Comparison of ENCODE assay signal across 17 mouse cellular contexts in the genomic region with DNA sequence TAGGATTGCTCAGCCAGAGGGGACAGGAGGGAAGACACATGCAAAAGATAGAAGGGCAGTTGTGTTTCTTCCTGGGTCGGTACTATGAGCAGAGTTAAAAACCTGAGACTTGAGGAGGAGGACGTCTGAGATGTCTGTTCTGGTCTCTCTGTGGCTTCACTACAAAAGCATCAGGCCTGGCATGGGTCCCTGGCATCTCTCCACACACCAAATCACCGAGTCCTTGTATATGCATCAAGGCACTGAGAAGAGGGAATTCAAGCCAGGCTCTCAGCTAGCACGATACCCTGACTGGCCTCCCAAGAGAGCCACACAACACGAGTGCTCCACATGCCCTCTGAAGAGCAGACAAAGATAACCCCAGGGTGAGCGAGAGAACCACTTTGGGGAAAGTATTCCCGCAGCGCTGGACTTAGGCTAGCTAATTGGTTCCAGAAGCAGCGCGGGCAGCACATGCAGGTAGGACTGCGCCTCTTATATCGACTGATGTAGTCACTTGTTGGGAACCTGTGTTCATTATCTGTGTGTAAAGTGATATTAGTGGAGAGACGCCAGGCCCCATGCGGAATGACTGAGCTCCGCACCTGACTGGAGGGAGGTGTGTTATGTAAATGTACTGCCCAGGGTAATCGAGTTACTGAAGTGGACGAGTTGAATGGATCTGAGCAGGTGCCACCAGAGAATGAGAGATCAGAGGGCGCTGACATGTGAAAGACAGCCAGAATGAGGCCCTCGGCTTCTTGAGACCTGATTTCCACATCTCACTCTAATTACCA. TPM values are rescaled to one million over a fixed set of nuclear protein-coding genes. Genes with fewer than 3 reads are reported as not detected.
DNase-seq lines count a peak whose midpoint lies in the region; ATAC-seq and TF ChIP-seq lines count a peak whose summit lies in the region.
"Had no signal": no experiment of that assay in that cellular context is flagged by ENCODE, and none has a peak within 500 bp of the region (broad histone marks: within the 10 kb centered on the region; RNA-seq: fewer than 3 reads in every experiment).

No protein-coding gene starts in this region.

- no peak overlapping the region for H3K4me3 ChIP-seq in lung, postnatal 0 days (ENCODE audit: low read depth, low read length)
- no peak overlapping the region for H3K4me3 ChIP-seq in embryonic facial prominence, embryonic 14.5 days (ENCODE audit: low read depth, low read length)
- H3K4me3 ChIP-seq in midbrain, embryonic 15.5 days = no peak overlapping the region
- H3K4me3 ChIP-seq: erythroblast, embryonic 14.5 days; heart, embryonic 13.5 days; hindbrain, embryonic 15.5 days had no signal

- no peak overlapping the region for H3K4me2 ChIP-seq in lung, postnatal 0 days (replicated peaks; ENCODE audit: low read depth, low read length)
- no peak overlapping the region for H3K4me2 ChIP-seq in embryonic facial prominence, embryonic 14.5 days (ENCODE audit: low read depth, low read length)
- H3K4me2 ChIP-seq in midbrain, embryonic 15.5 days = no peak overlapping the region
- H3K4me2 ChIP-seq: heart, embryonic 13.5 days; hindbrain, embryonic 15.5 days; lung, embryonic 14.5 days had no signal

- H3K9ac ChIP-seq in lung, postnatal 0 days (replicated peaks; ENCODE audit: low read depth) = no peak overlapping the region
- no peak overlapping the region for H3K9ac ChIP-seq in embryonic facial prominence, embryonic 14.5 days (ENCODE audit: low read depth, low read length)
- no peak overlapping the region for H3K9ac ChIP-seq in midbrain, embryonic 15.5 days
- H3K9ac ChIP-seq: heart, embryonic 13.5 days; hindbrain, embryonic 15.5 days; lung, embryonic 14.5 days had no signal

- H3K9me3 ChIP-seq in lung, postnatal 0 days (ENCODE audit: low read length) = no peaks in the 10 kb centered on the region
- no peaks in the 10 kb centered on the region for H3K9me3 ChIP-seq in embryonic facial prominence, embryonic 14.5 days (ENCODE audit: control insufficient read depth, low read length)
- H3K9me3 ChIP-seq in midbrain, embryonic 15.5 days = no peaks in the 10 kb centered on the region
- H3K9me3 ChIP-seq: heart, embryonic 13.5 days; hindbrain, embryonic 15.5 days had no signal

- no peak for TF ChIP-seq CTCF in lung, postnatal 0 days (IDR thresholded peaks at IDR 0.05)

- no peaks in the 10 kb centered on the region for H3K36me3 ChIP-seq in lung, postnatal 0 days (ENCODE audit: insufficient read depth, low read length)
- no peaks in the 10 kb centered on the region for H3K36me3 ChIP-seq in embryonic facial prominence, embryonic 14.5 days (ENCODE audit: control insufficient read depth, insufficient read depth, low read length)
- no peaks in the 10 kb centered on the region for H3K36me3 ChIP-seq in midbrain, embryonic 15.5 days (replicated peaks)
- H3K36me3 ChIP-seq: heart, embryonic 13.5 days; hindbrain, embryonic 15.5 days had no signal

- ATAC-seq in lung, postnatal 0 days = no peak
- ATAC-seq in embryonic facial prominence, embryonic 14.5 days (ENCODE audit: low read depth) = peak; percentile 67
- peak; percentile 67 for ATAC-seq in midbrain, embryonic 15.5 days (replicated peaks)

- no peak for TF ChIP-seq EP300 in lung, postnatal 0 days (IDR thresholded peaks at IDR 0.05)

- no peaks in the 10 kb centered on the region for H3K27me3 ChIP-seq in lung, postnatal 0 days (replicated peaks; ENCODE audit: insufficient read depth, low read length)
- H3K27me3 ChIP-seq in embryonic facial prominence, embryonic 14.5 days (replicated peaks; ENCODE audit: control insufficient read depth, insufficient read depth, low read length) = peaks cover 3% of the 10 kb centered on the region; the same call in 1 of the 2 replicates
- H3K27me3 ChIP-seq in midbrain, embryonic 15.5 days (replicated peaks) = no peaks in the 10 kb centered on the region
- H3K27me3 ChIP-seq: hindbrain, embryonic 15.5 days had no signal

- H3K27ac ChIP-seq in lung, postnatal 0 days (ENCODE audit: low read length) = no peak overlapping the region
- H3K27ac ChIP-seq in embryonic facial prominence, embryonic 14.5 days (replicated peaks; ENCODE audit: low read depth, low read length) = no peak overlapping the region
- no peak overlapping the region for H3K27ac ChIP-seq in midbrain, embryonic 15.5 days
- H3K27ac ChIP-seq: heart, embryonic 13.5 days; hindbrain, embryonic 15.5 days had no signal

- no peaks in the 10 kb centered on the region for H3K4me1 ChIP-seq in lung, postnatal 0 days (ENCODE audit: insufficient read depth, low read depth, low read length)
- H3K4me1 ChIP-seq in embryonic facial prominence, embryonic 14.5 days (ENCODE audit: control insufficient read depth, insufficient read depth, low read length) = peaks cover 4% of the 10 kb centered on the region; the same call in 1 of the 2 replicates
- H3K4me1 ChIP-seq in midbrain, embryonic 15.5 days = no peaks in the 10 kb centered on the region; the same call in 1 of the 2 replicates
- H3K4me1 ChIP-seq: hindbrain, embryonic 15.5 days had no signal

- peak; percentile 20 to 49 for DNase-seq in cerebellum, postnatal 25 days
- DNase-seq in cerebellum, adult 8-10 months = no peak
- DNase-seq in lung, postnatal 0 days (ENCODE audit: low spot score) = peak; percentile 22
- no peak for DNase-seq in lung, postnatal 14 days
- peak; percentile 34 for DNase-seq in embryonic facial prominence, embryonic 14.5 days (ENCODE audit: low spot score)
- no peak for DNase-seq in right cerebral cortex, adult 2 months (ENCODE audit: low spot score in 2 of 2)
- no peak for DNase-seq in frontal cortex, postnatal 14 days (ENCODE audit: low spot score in 2 of 2)
- DNase-seq: adrenal gland, postnatal 14 days; gastrocnemius, postnatal 14 days; kidney, adult 8-10 months; liver; lung, embryonic 14.5 days; thymus, adult 18-20 months had no signal

- 38% methylated on average over 19 of the region's 19 CpGs for WGBS in lung, postnatal 0 days
- 28% methylated on average over 19 of the region's 19 CpGs for WGBS in embryonic facial prominence, embryonic 14.5 days
- 45% methylated on average over 19 of the region's 19 CpGs for WGBS in midbrain, embryonic 15.5 days

RNA-seq across cellular contexts. Expression of a gene that starts 41.8 kb away (rescaled TPM):
- not detected in 2 replicates for polyA plus RNA-seq in lung, postnatal 0 days (2015; fragmentation: Nextera tagmentation; extraction: Ambion mirVana)
- 0.24 and 0.31 TPM in 2 replicates for polyA plus RNA-seq in embryonic facial prominence, embryonic 14.5 days (2014; fragmentation: Nextera tagmentation; extraction: Ambion mirVana)
- 7.0 and 8.2 TPM in 2 replicates for polyA plus RNA-seq in midbrain, embryonic 15.5 days (2015; fragmentation: Nextera tagmentation; extraction: Ambion mirVana)
- polyA plus RNA-seq: erythroblast, embryonic 14.5 days; lung, embryonic 14.5 days had no signal

Comparison
In these comparisons a context has a peak if more than half of its experiments do, and no peak if none do; other contexts are left out.
1. DNase-seq: peak in cerebellum, postnatal 25 days (2 of 2), lung, postnatal 0 days (single experiment) and embryonic facial prominence, embryonic 14.5 days (single experiment); none in cerebellum, adult 8-10 months (single experiment), lung, postnatal 14 days (single experiment), right cerebral cortex, adult 2 months (0 of 2) and frontal cortex, postnatal 14 days (0 of 2).